Mouse (Mus musculus) ES-Bruce4 (cell line): ENCODE results near the gene Taok3.

Experiments
- CTCF ChIP-seq: IDR thresholded peaks from one replicate; pipeline ENCODE4 v1.8.1; 2011; ENCODE audit warnings: low read depth, low read length
- EP300 ChIP-seq: IDR thresholded peaks from 2 replicates; pipeline ENCODE4 v1.6.1; 2011; ENCODE audit warnings: low read depth, low read length; ENCODE audit not compliant: insufficient read depth

DNA sequence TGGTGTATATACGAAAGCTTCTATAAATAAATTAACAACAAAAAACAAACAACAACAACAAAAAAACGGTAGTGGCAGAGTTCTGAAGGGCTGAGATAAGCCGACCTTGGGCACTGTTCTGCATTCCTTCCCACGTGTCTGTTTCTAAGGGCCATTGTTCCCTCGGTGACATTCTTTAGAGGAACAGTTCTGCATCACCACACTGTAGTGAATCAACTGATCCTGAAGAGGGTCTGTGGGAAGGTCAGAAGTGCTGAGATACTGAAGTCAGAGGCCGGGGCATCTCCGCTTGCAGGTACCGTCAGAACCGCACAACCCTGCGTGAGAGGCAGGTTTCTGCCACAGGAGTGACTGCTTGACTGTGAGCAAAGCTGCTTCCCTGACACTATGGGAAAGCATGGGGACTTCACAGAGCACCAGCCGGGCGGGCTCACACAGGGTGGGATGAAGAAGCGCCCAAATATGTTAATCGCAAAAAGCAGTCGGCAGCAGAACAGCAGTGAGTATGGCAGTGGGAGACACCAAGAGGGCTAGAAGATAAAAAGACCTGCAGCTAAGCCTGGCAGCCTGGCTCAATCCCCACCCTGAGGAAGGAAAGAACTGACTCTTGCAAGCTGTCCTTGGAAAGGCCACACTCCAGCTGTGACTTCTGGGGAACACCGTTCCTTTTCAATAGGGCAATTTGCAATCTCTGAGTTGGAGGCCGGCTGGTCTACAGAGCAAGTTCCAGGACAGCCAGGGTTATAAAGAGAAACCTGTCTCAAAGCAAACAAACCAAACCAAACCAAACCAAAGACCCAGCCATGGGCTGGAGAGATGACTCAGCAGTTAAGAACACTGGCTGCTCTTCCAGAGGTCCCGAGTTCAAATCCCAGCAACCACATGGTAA, 184.0 kb downstream of the Taok3 start:
- no peak for TF ChIP-seq CTCF
- no peak for TF ChIP-seq EP300
